Mouse (Mus musculus): ENCODE results near the gene Zbtb8os.

Zbtb8os gene

GRCm38 (mm10) chr4:129335216-129336074 lies at the start of gene Zbtb8os, which contains the start of gene Rbbp4:
Gene Zbtb8os (plus strand): TSS chr4:129335695.
Gene Rbbp4 (minus strand): TSS chr4:129335370.
- DNase-seq = peak; percentile 97

- no peak for DNase-seq
Observed at GRCm38 (mm10) chr4:129286001-129286682, 49.4 kb upstream of the Zbtb8os start.

- DNase-seq = no peak
Observed at GRCm38 (mm10) chr4:129286683-129287471, 48.6 kb upstream of the Zbtb8os start.

- no peak for DNase-seq
Observed at GRCm38 (mm10) chr4:129287472-129287981, 48.0 kb upstream of the Zbtb8os start, which contains the start of gene Sync. Gene Sync (plus strand): TSS chr4:129287617.

GRCm38 (mm10) chr4:129288067-129288466 lies 47.4 kb upstream of the Zbtb8os start:
- no peak for DNase-seq

GRCm38 (mm10) chr4:129289671-129290070 lies 45.8 kb upstream of the Zbtb8os start:
- no peak for DNase-seq

GRCm38 (mm10) chr4:129292831-129293230 lies 42.7 kb upstream of the Zbtb8os start:
- DNase-seq = no peak

- no peak for DNase-seq
Observed at GRCm38 (mm10) chr4:129293702-129294101, 41.8 kb upstream of the Zbtb8os start.

- no peak for DNase-seq
Observed at GRCm38 (mm10) chr4:129295188-129295587, 40.3 kb upstream of the Zbtb8os start.

GRCm38 (mm10) chr4:129296066-129296465 lies 39.4 kb upstream of the Zbtb8os start:
- DNase-seq = no peak

GRCm38 (mm10) chr4:129297724-129298123 lies 37.8 kb upstream of the Zbtb8os start:
- no peak for DNase-seq

- DNase-seq = no peak
Observed at GRCm38 (mm10) chr4:129299121-129299520, 36.4 kb upstream of the Zbtb8os start.

- DNase-seq = no peak
Observed at GRCm38 (mm10) chr4:129303401-129303800, 32.1 kb upstream of the Zbtb8os start.

GRCm38 (mm10) chr4:129303816-129304215 lies 31.7 kb upstream of the Zbtb8os start:
- no peak for DNase-seq

GRCm38 (mm10) chr4:129304306-129304705 lies 31.2 kb upstream of the Zbtb8os start:
- no peak for DNase-seq

GRCm38 (mm10) chr4:129307936-129308335 lies 27.6 kb upstream of the Zbtb8os start:
- no peak for DNase-seq

GRCm38 (mm10) chr4:129313886-129314285 lies 21.6 kb upstream of the Zbtb8os start:
- no peak for DNase-seq

GRCm38 (mm10) chr4:129320876-129321275 lies 14.6 kb upstream of the Zbtb8os start:
- DNase-seq = no peak

GRCm38 (mm10) chr4:129322042-129322441 lies 13.5 kb upstream of the Zbtb8os start:
- DNase-seq = no peak

- no peak for DNase-seq
Observed at GRCm38 (mm10) chr4:129323491-129323890, 12.0 kb upstream of the Zbtb8os start.

GRCm38 (mm10) chr4:129324756-129325155 lies 10.7 kb upstream of the Zbtb8os start:
- no peak for DNase-seq

GRCm38 (mm10) chr4:129326191-129326590 lies 9.3 kb upstream of the Zbtb8os start:
- no peak for DNase-seq

GRCm38 (mm10) chr4:129332846-129333245 lies 2.6 kb upstream of the Zbtb8os start:
- no peak for DNase-seq
